Mouse (Mus musculus) midbrain, embryonic 16.5 days (tissue): ENCODE results near the gene Olfr491. TPM values are rescaled to one million over a fixed set of nuclear protein-coding genes. Genes with fewer than 3 reads are reported as not detected.

ENCODE experiments used
- ATAC-seq: fragments of 200-750 bp; cut with Nextera tagmentation; 2 replicates; pipeline ENCODE4 v1.8.0; 2017; ENCODE audit warnings: moderate TSS enrichment
- H3K27ac ChIP-seq: fragments of 300-500 bp; sonication (generic); 2 replicates; pipeline ENCODE4 v1.5.1; 2014; ENCODE audit warnings: mild to moderate bottlenecking, low read length, mixed read lengths
- H3K27me3 ChIP-seq: fragments of 300-500 bp; sonication (generic); 2 replicates; pipeline ENCODE4 v1.6.1; 2014; ENCODE audit warnings: low read depth, low read length, mixed read lengths; ENCODE audit not compliant: control insufficient read depth, insufficient read depth
- H3K36me3 ChIP-seq: fragments of 300-500 bp; sonication (generic); 2 replicates; pipeline ENCODE4 v1.6.1; 2014; ENCODE audit warnings: mild to moderate bottlenecking, low read length, moderate library complexity, mixed read lengths; ENCODE audit not compliant: control insufficient read depth, insufficient read depth
- H3K4me1 ChIP-seq: fragments of 300-500 bp; sonication (generic); 2 replicates; pipeline ENCODE4 v1.6.1; 2014; ENCODE audit warnings: mild to moderate bottlenecking, low read length, mixed read lengths; ENCODE audit not compliant: control insufficient read depth, insufficient read depth
- H3K4me2 ChIP-seq: fragments of 300-500 bp; sonication (generic); 2 replicates; pipeline ENCODE4 v1.6.1; 2014; ENCODE audit warnings: mild to moderate bottlenecking, low read length, mixed read lengths
- H3K4me3 ChIP-seq: fragments of 300-500 bp; sonication (generic); 2 replicates; pipeline ENCODE4 v1.5.1; 2014; ENCODE audit warnings: low read depth, mild to moderate bottlenecking, low read length, moderate library complexity, mixed read lengths
- H3K9ac ChIP-seq: fragments of 300-500 bp; sonication (generic); 2 replicates; pipeline ENCODE4 v1.6.1; 2014; ENCODE audit warnings: low read depth, low read length, mixed read lengths
- H3K9me3 ChIP-seq: fragments of 300-500 bp; sonication (generic); replicated peaks from 2 replicates; pipeline ENCODE4 v1.6.1; 2014; ENCODE audit warnings: mild to moderate bottlenecking, low read length, mixed read lengths; ENCODE audit not compliant: control insufficient read depth, poor library complexity, severe bottlenecking
- WGBS: fragments of 180-500 bp; shearing (Covaris S2); extraction: QIAGEN DNeasy Blood & Tissue Kit; methylation state at CpG from one replicate; pipeline ENCODE4 v1.1.7; 2014; 5-methylcytosine and 5-hydroxymethylcytosine counted together
- polyA plus RNA-seq: library from polyadenylated mRNA; unstranded; fragments of >200 nt; fragmentation: Nextera tagmentation; extraction: Ambion mirVana; gene quantifications from 2 replicates; pipeline ENCODE4 v1.2.1, GENCODE M21; 2015

The Olfr491 gene
- not detected in 2 replicates for polyA plus RNA-seq

- Histone ChIP-seq H3K36me3 (no peaks in the 10 kb centered on the region), H3K27ac (no peak within 1 kb of the TSS), H3K4me1 (no peaks in the 10 kb centered on the region), H3K27me3 (no peaks in the 10 kb centered on the region), H3K9me3 (no peaks in the 10 kb centered on the region), H3K9ac (no peak within 1 kb of the TSS), H3K4me2 (no peak within 1 kb of the TSS), H3K4me3 (no peak within 1 kb of the TSS)
- no peak for ATAC-seq
- WGBS, result 44% methylated on average over 1 of the region's 1 CpGs
These were observed at the start of gene Olfr491 for GRCm38 (mm10) chr7:108313151-108313550. Olfr491 (plus strand) TSS chr7:108313451.

GRCm38 (mm10) chr7:108288834-108289233 lies 24.4 kb upstream of the Olfr491 start, which contains the start of gene Olfr490:
Olfr490 (minus strand) TSS chr7:108288934.
- Histone ChIP-seq H3K4me2 (no peak within 1 kb of the TSS), H3K9ac (no peak within 1 kb of the TSS), H3K27ac (no peak within 1 kb of the TSS), H3K27me3 (no peaks in the 10 kb centered on the region), H3K4me1 (no peaks in the 10 kb centered on the region), H3K36me3 (no peaks in the 10 kb centered on the region), H3K4me3 (no peak within 1 kb of the TSS), H3K9me3 (no peaks in the 10 kb centered on the region)
- ATAC-seq, result no peak

GRCm38 (mm10) chr7:108323574-108323973 lies 10.3 kb downstream of the Olfr491 start, which contains the start of gene Olfr492:
Olfr492 (minus strand) TSS chr7:108323674.
- Histone ChIP-seq H3K27me3 (no peaks in the 10 kb centered on the region), H3K9me3 (no peaks in the 10 kb centered on the region)
- 85% methylated on average over 2 of the region's 2 CpGs for WGBS

GRCm38 (mm10) chr7:108346879-108347278 lies 33.6 kb downstream of the Olfr491 start, which contains the start of gene Olfr493:
Olfr493 (minus strand) TSS chr7:108346979.
- no peak within 1 kb of the TSS for H3K9ac ChIP-seq
- no peaks in the 10 kb centered on the region for H3K4me1 ChIP-seq
- no peaks in the 10 kb centered on the region for H3K27me3 ChIP-seq
- 78% methylated on average over 1 of the region's 1 CpGs for WGBS
- H3K9me3 ChIP-seq, result no peaks in the 10 kb centered on the region
- H3K27ac ChIP-seq, result no peak within 1 kb of the TSS
- no peak for ATAC-seq
- H3K36me3 ChIP-seq, result no peaks in the 10 kb centered on the region
- no peak within 1 kb of the TSS for H3K4me3 ChIP-seq
- no peak within 1 kb of the TSS for H3K4me2 ChIP-seq

More at GRCm38 (mm10) chr7:108323574-108323973, 10.3 kb downstream of the Olfr491 start, which contains the start of gene Olfr492:
- no peak within 1 kb of the TSS for H3K4me3 ChIP-seq
- no peak for ATAC-seq
- no peaks in the 10 kb centered on the region for H3K36me3 ChIP-seq
- no peak within 1 kb of the TSS for H3K4me2 ChIP-seq
- no peaks in the 10 kb centered on the region for H3K4me1 ChIP-seq
- no peak within 1 kb of the TSS for H3K9ac ChIP-seq
- no peak within 1 kb of the TSS for H3K27ac ChIP-seq

- H3K27ac ChIP-seq, result no peak within 1 kb of the TSS
- no peak within 1 kb of the TSS for H3K4me3 ChIP-seq
- no peak within 1 kb of the TSS for H3K4me2 ChIP-seq
- H3K9ac ChIP-seq, result no peak within 1 kb of the TSS
- no peaks in the 10 kb centered on the region for H3K4me1 ChIP-seq
- 79% methylated on average over 3 of the region's 3 CpGs for WGBS
- H3K9me3 ChIP-seq, result no peaks in the 10 kb centered on the region
- no peaks in the 10 kb centered on the region for H3K27me3 ChIP-seq
- no peaks in the 10 kb centered on the region for H3K36me3 ChIP-seq
- no peak for ATAC-seq
These were observed 51.8 kb downstream of the Olfr491 start, which contains the start of gene Olfr494 for GRCm38 (mm10) chr7:108365035-108365434. Olfr494 (plus strand) TSS chr7:108365335.

Other genes starting within 250 kb of the Olfr491 start
- gene Olfr480, start 246.1 kb upstream of the Olfr491 start, polyA plus RNA-seq, result not detected in 2 replicates
- gene Olfr481, start 233.6 kb upstream of the Olfr491 start, polyA plus RNA-seq, result not detected in 2 replicates
- gene Olfr482, start 215.9 kb upstream of the Olfr491 start, polyA plus RNA-seq, result 0.08 and 0.10 TPM in 2 replicates
- not detected in 2 replicates for gene Olfr483, start 212.6 kb upstream of the Olfr491 start, polyA plus RNA-seq
- gene Olfr484, start 186.0 kb upstream of the Olfr491 start, polyA plus RNA-seq, result not detected in 2 replicates
- not detected in 2 replicates for gene Olfr485, start 153.6 kb upstream of the Olfr491 start, polyA plus RNA-seq
- gene Olfr486, start 140.7 kb upstream of the Olfr491 start, polyA plus RNA-seq, result not detected in 2 replicates
- not detected in 2 replicates for gene Olfr487, start 98.8 kb upstream of the Olfr491 start, polyA plus RNA-seq
- gene Olfr488, start 55.1 kb upstream of the Olfr491 start, polyA plus RNA-seq, result not detected in 2 replicates
- gene Olfr490, start 24.5 kb upstream of the Olfr491 start, polyA plus RNA-seq, result not detected in 2 replicates
- gene Olfr492, start 10.2 kb downstream of the Olfr491 start, polyA plus RNA-seq, result not detected in 2 replicates
- gene Olfr493, start 33.5 kb downstream of the Olfr491 start, polyA plus RNA-seq, result not detected in 2 replicates
- not detected in 2 replicates for gene Olfr494, start 51.9 kb downstream of the Olfr491 start, polyA plus RNA-seq
- not detected in 2 replicates for gene Olfr495, start 79.7 kb downstream of the Olfr491 start, polyA plus RNA-seq
- not detected in 2 replicates for gene Olfr497, start 107.0 kb downstream of the Olfr491 start, polyA plus RNA-seq
- not detected in 2 replicates for gene Olfr498, start 151.9 kb downstream of the Olfr491 start, polyA plus RNA-seq
- gene Olfr502, start 211.6 kb downstream of the Olfr491 start, polyA plus RNA-seq, result not detected in 2 replicates
- gene Olfr503, start 231.1 kb downstream of the Olfr491 start, polyA plus RNA-seq, result not detected in 2 replicates